Mouse (Mus musculus) adrenal gland, adult (tissue): ENCODE measurements around the gene Gm21693.
"Not testable (repeated sequence)": the region's sequence is repeated elsewhere in the genome, so short reads cannot be mapped to it uniquely, and the experiment has no call there.

Source experiments
- DNase-seq, 2 experiments: peaks; one replicate each; pipeline ENCODE4 v3.0.0; 2022 to 2023; ENCODE audit warnings: low spot score in 1 of 2; ENCODE audit not compliant: inconsistent age in 2 of 2

The Gm21693 gene

DNA sequence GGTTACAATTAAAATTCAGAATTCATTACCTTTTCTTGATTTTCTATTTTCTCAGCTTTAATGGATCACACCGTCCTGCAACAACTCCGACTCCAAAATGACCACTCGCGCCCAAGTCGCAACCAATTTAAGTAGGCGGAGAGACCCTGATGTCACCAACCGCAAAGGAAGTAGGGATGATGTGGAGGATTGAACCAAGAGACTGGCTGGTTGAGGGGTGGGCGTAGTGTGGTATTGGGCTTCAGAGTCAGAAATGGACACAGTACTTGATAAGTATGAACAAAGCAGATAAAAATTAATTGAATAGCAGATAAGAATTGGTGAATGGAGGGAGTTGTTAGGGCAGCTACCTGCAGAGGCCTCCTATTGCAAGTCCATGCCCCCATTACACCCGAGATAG, at the start of gene Gm21693:
Gene Gm21693, minus strand, starts transcription at position 101 of the 400 bp plus-strand sequence.
- DNase-seq: not testable (repeated sequence)

DNA sequence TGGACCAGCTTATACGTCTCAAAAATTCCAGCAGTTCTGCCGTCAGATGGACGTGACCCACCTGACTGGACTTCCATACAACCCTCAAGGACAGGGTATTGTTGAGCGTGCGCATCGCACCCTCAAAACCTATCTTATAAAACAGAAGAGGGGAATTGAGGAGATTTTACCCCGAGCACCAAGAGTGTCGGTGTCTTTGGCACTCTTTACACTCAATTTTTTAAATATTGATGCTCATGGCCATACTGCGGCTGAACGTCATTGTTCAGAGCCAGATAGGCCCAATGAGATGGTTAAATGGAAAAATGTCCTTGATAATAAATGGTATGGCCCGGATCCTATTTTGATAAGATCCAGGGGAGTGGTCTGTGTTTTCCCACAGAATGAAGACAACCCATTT, 4.5 kb downstream of the Gm21693 start:
- DNase-seq: peak; percentile 24 to 63

DNA sequence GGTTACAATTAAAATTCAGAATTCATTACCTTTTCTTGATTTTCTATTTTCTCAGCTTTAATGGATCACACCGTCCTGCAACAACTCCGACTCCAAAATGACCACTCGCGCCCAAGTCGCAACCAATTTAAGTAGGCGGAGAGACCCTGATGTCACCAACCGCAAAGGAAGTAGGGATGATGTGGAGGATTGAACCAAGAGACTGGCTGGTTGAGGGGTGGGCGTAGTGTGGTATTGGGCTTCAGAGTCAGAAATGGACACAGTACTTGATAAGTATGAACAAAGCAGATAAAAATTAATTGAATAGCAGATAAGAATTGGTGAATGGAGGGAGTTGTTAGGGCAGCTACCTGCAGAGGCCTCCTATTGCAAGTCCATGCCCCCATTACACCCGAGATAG, 38.8 kb downstream of the Gm21693 start, which contains the start of gene Gm21677:
Gene Gm21677, minus strand, starts transcription at position 101 of the 400 bp plus-strand sequence.
- not testable (repeated sequence) for DNase-seq
